Mouse (Mus musculus) neural tube, embryonic 11.5 days (tissue): ENCODE results near the gene Sh3bp4. TPM values are rescaled to one million over a fixed set of nuclear protein-coding genes. Genes with fewer than 3 reads are reported as not detected.

ENCODE experiments used
- ATAC-seq: fragments of 200-750 bp; cut with Nextera tagmentation; 2 replicates; pipeline ENCODE4 v1.8.0; 2017; ENCODE audit warnings: moderate number of reproducible peaks, mild to moderate bottlenecking, moderate TSS enrichment, moderate library complexity; ENCODE audit not compliant: insufficient read depth, low FRiP score, low TSS enrichment
- DNase-seq: peaks from one replicate; pipeline ENCODE4 v3.0.0-alpha.2; 2015; ENCODE audit warnings: low spot score
- H3K27ac ChIP-seq: fragments of 300-500 bp; sonication (generic); 2 replicates; pipeline ENCODE4 v1.5.1; 2014; ENCODE audit warnings: low read depth, mild to moderate bottlenecking, low read length
- H3K27me3 ChIP-seq: fragments of 300-500 bp; sonication (generic); 2 replicates; pipeline ENCODE4 v1.6.1; 2014; ENCODE audit warnings: mild to moderate bottlenecking, low read length, mixed read lengths; ENCODE audit not compliant: control insufficient read depth, insufficient read depth
- H3K36me3 ChIP-seq: fragments of 300-500 bp; sonication (generic); 2 replicates; pipeline ENCODE4 v1.6.1; 2014; ENCODE audit warnings: mild to moderate bottlenecking, low read length, moderate library complexity, mixed read lengths; ENCODE audit not compliant: control insufficient read depth, insufficient read depth
- H3K4me1 ChIP-seq: fragments of 300-500 bp; sonication (generic); 2 replicates; pipeline ENCODE4 v1.6.1; 2014; ENCODE audit warnings: low read length, mixed read lengths; ENCODE audit not compliant: control insufficient read depth, insufficient read depth
- H3K4me2 ChIP-seq: fragments of 300-500 bp; sonication (generic); 2 replicates; pipeline ENCODE4 v1.6.1; 2014; ENCODE audit warnings: low read depth, mild to moderate bottlenecking, moderate library complexity
- H3K4me3 ChIP-seq: fragments of 300-500 bp; sonication (generic); 2 replicates; pipeline ENCODE4 v1.5.1; 2014; ENCODE audit warnings: low read depth, low read length
- H3K9ac ChIP-seq: fragments of 300-500 bp; sonication (generic); 2 replicates; pipeline ENCODE4 v1.6.1; 2014; ENCODE audit warnings: mild to moderate bottlenecking, low read length
- H3K9me3 ChIP-seq: fragments of 300-500 bp; sonication (generic); 2 replicates; pipeline ENCODE4 v1.6.1; 2016; ENCODE audit warnings: low read length; ENCODE audit not compliant: control insufficient read depth
- WGBS: fragments of 180-500 bp; shearing (Covaris S2); extraction: QIAGEN DNeasy Blood & Tissue Kit; methylation state at CpG from one replicate; pipeline ENCODE4 v1.1.7; 2014; 5-methylcytosine and 5-hydroxymethylcytosine counted together
- polyA plus RNA-seq: library from polyadenylated mRNA; unstranded; fragments of >200 nt; fragmentation: Nextera tagmentation; extraction: Ambion mirVana; gene quantifications from 2 replicates; pipeline ENCODE4 v1.2.1, GENCODE M21; 2014

Sh3bp4 gene
- polyA plus RNA-seq, 1 experiment from 2014 or later = 35.9 TPM

DNA sequence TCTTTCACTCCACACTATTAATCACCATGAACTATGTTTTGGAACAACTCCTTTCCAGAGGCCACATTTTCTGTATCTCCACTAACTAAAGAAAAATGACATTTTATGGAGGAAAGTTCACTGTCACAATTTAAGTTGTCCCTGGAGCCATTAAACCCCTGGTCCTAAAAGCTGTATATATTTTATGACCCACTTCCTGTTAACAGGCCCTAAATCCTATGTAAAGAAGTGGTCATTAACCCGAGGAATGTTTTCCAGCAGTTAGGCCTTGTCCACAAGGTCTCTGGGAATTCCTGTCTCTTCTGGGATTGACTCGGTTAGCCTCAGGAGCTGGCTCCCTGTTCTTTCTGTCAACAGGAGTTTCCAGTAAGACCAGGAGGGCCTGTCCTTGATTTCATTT, 30.4 kb upstream of the Sh3bp4 start:
- no peaks in the 10 kb centered on the region; the same call in 1 of the 2 replicates for H3K4me1 ChIP-seq
- DNase-seq (no peak), ATAC-seq (no peak)
- WGBS = 17% methylated on average over 2 of the region's 2 CpGs
- no peak overlapping the region for H3K4me2 ChIP-seq
- H3K27me3 ChIP-seq = no peaks in the 10 kb centered on the region
- no peaks in the 10 kb centered on the region for H3K36me3 ChIP-seq
- H3K9me3 ChIP-seq = no peaks in the 10 kb centered on the region
- H3K9ac ChIP-seq = no peak overlapping the region
- no peak overlapping the region for H3K27ac ChIP-seq
- no peak overlapping the region for H3K4me3 ChIP-seq

DNA sequence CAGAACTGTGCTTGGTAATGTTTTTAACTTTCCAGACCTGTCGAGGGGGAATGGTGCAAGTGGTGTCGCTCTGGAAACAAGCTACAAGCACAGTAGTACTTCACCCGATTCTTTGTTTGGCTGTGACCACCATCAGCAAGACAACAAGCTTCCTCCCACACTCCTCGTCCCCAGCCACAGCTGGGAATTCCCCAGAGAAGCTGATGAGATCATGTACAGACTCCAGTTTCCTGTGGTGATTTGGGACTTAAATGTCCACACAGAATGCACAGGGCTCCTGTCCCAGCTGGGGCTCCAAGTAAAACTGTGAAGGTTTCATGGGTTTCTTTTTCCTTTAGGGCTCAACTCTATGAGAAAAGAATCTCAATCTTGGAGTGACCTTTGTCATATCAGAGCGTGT, 28.9 kb upstream of the Sh3bp4 start:
- Histone ChIP-seq H3K4me3 (no peak overlapping the region), H3K27me3 (no peaks in the 10 kb centered on the region), H3K27ac (no peak overlapping the region), H3K4me1 (no peaks in the 10 kb centered on the region; the same call in 1 of the 2 replicates), H3K9me3 (no peaks in the 10 kb centered on the region), H3K36me3 (no peaks in the 10 kb centered on the region), H3K4me2 (no peak overlapping the region), H3K9ac (no peak overlapping the region)
- 66% methylated on average over 5 of the region's 5 CpGs for WGBS
- ATAC-seq (no peak), DNase-seq (no peak)

DNA sequence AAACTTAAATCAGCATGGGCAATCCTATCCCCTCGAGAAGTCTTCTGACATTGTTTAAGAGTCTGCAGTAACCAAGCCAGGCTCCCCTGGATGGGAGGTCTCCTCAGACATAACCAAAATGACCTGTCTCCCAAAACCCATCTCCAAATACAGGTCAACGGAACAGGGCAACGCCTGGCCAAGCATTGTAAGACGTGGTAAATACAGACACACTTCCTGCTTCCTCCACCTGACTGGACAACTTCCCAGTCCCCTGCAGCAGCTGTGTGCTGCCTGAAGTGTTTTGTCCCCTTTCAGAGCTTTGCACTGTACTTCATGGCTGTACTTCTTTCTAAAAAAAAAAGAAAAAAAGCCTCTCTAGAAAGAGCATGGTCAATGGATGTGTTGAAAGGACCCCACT, 28.1 kb upstream of the Sh3bp4 start:
- no peak overlapping the region for H3K9ac ChIP-seq
- no peak overlapping the region for H3K4me3 ChIP-seq
- no peak for DNase-seq
- H3K4me1 ChIP-seq = no peaks in the 10 kb centered on the region; the same call in 1 of the 2 replicates
- no peaks in the 10 kb centered on the region for H3K36me3 ChIP-seq
- H3K4me2 ChIP-seq = no peak overlapping the region
- no peaks in the 10 kb centered on the region for H3K9me3 ChIP-seq
- H3K27me3 ChIP-seq = no peaks in the 10 kb centered on the region
- WGBS = 88% methylated on average over 4 of the region's 4 CpGs
- no peak overlapping the region for H3K27ac ChIP-seq
- ATAC-seq = no peak

DNA sequence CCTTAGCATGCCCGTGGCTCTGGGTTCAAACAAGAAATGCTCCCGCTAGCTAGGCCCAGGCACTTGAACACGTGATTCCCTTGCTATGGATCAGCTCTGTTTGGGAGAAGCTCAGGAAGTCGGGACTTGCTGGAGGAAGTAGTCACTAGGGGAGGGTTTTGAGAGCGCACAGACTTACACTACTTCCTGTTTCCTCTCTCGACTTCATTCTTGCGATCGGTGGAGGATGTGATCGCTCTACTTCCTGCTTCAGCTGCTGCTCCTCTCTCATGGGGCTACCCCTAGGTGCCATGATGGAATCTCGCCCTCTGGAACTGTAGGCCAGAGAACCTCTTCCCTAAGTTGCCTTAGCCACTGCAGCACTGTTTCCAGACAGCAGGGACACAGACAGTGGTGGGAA, 27.3 kb upstream of the Sh3bp4 start:
- no peak for DNase-seq
- H3K36me3 ChIP-seq = no peaks in the 10 kb centered on the region
- H3K9me3 ChIP-seq = no peaks in the 10 kb centered on the region
- H3K27me3 ChIP-seq = no peaks in the 10 kb centered on the region
- ATAC-seq = no peak
- H3K4me2 ChIP-seq = no peak overlapping the region
- H3K9ac ChIP-seq = no peak overlapping the region
- no peak overlapping the region for H3K27ac ChIP-seq
- H3K4me1 ChIP-seq = no peaks in the 10 kb centered on the region; the same call in 1 of the 2 replicates
- 94% methylated on average over 10 of the region's 10 CpGs for WGBS
- no peak overlapping the region for H3K4me3 ChIP-seq

DNA sequence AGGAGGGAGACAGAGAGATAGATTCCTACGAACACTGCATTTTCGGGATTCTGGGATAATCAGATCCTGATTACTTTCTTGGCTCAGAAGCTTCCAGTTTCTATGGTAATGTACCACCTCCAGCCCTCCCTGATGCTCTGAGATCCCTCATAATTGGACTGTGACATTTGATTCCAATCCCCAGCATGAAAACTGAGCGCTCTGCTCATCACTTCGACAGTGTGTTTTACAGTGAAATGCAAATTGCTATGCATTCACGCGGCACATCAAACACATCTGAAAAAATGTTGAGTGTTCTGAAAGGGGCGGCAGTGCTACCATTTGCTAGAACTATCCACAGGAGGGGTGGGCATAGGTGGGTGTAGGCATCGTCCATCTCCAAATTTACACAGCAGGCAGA, 24.8 kb upstream of the Sh3bp4 start:
- 90% methylated on average over 8 of the region's 8 CpGs for WGBS
- no peaks in the 10 kb centered on the region for H3K36me3 ChIP-seq
- ATAC-seq = no peak
- no peak for DNase-seq
- no peaks in the 10 kb centered on the region for H3K9me3 ChIP-seq
- H3K4me2 ChIP-seq = no peak overlapping the region
- H3K27me3 ChIP-seq = no peaks in the 10 kb centered on the region
- H3K27ac ChIP-seq = no peak overlapping the region
- H3K9ac ChIP-seq = no peak overlapping the region
- no peaks in the 10 kb centered on the region for H3K4me1 ChIP-seq
- no peak overlapping the region for H3K4me3 ChIP-seq

DNA sequence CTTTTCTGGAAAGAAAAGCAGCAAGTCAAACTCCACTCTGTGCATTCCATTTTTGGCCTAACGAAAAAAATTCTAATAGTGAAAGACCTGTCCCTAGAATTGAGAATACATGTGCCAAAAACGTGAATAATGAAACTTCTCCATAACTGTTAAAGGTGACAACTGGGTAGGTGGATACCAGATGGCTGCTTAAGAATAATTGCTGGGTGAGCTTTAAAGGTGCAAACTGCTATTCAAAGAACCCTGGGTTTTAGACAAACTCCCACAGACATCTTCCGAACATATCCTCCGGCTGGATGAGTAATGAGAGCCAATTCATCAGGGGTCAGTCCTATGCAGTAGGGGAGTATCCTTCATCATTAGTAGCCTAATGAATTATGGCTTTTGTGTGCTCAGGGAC, 20.7 kb upstream of the Sh3bp4 start:
- H3K9ac ChIP-seq = no peak overlapping the region
- no peaks in the 10 kb centered on the region for H3K9me3 ChIP-seq
- no peak overlapping the region for H3K4me2 ChIP-seq
- no peak overlapping the region for H3K27ac ChIP-seq
- no peaks in the 10 kb centered on the region for H3K4me1 ChIP-seq
- DNase-seq (no peak), ATAC-seq (no peak)
- 83% methylated on average over 4 of the region's 4 CpGs for WGBS
- H3K36me3 ChIP-seq = no peaks in the 10 kb centered on the region
- no peak overlapping the region for H3K4me3 ChIP-seq
- H3K27me3 ChIP-seq = no peaks in the 10 kb centered on the region

DNA sequence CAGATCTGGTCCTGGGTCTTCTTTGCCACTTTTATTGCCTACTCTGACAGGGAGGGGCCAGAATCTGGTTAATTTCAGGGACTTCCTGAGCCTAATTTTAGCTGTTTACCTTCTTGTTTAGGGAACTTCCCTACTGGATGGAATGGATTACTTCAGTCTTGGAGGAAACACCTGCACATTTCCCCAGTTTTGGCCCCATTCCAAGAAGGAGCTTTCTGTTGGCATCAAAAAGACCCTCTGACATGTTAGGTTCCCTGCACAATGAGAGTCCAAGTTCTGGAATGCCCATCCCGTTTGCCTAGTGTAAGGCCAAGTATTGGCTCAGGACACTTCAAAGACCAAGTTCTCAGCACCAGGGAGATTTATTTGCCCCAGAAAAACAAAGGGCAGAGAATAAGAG, 14.0 kb upstream of the Sh3bp4 start:
- no peak overlapping the region for H3K4me3 ChIP-seq
- H3K9ac ChIP-seq = no peak overlapping the region
- H3K36me3 ChIP-seq = no peaks in the 10 kb centered on the region
- ATAC-seq (no peak), DNase-seq (no peak)
- H3K27ac ChIP-seq = no peak overlapping the region
- H3K4me1 ChIP-seq = no peaks in the 10 kb centered on the region
- H3K27me3 ChIP-seq = no peaks in the 10 kb centered on the region
- no peak overlapping the region for H3K4me2 ChIP-seq
- no peaks in the 10 kb centered on the region for H3K9me3 ChIP-seq
- WGBS = 42% methylated on average over 1 of the region's 1 CpGs

DNA sequence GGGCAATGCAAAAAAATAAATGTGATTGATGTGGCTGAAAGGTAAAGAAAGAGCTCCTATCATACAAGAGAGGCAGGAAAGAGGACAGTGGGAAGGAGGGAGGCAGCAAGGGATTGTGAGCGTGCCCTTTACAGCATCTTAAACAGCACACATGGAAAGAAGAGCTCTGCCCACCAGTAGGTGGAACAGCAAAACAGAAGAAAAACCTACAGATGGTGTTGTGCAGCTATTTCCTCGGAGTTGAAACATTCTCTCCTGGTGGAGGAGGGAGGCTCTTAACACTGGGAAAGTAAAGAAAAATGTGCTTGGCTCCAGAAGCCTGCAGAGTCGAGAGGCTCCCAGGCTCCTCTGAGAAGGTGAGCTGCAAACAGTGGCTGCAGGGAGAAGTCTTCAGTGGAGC, 12.8 kb upstream of the Sh3bp4 start:
- Histone ChIP-seq H3K36me3 (no peaks in the 10 kb centered on the region), H3K9me3 (no peaks in the 10 kb centered on the region), H3K4me1 (no peaks in the 10 kb centered on the region), H3K27ac (no peak overlapping the region), H3K27me3 (no peaks in the 10 kb centered on the region), H3K4me2 (no peak overlapping the region), H3K4me3 (no peak overlapping the region), H3K9ac (no peak overlapping the region)
- WGBS = 80% methylated on average over 3 of the region's 3 CpGs
- no peak for DNase-seq
- no peak for ATAC-seq

DNA sequence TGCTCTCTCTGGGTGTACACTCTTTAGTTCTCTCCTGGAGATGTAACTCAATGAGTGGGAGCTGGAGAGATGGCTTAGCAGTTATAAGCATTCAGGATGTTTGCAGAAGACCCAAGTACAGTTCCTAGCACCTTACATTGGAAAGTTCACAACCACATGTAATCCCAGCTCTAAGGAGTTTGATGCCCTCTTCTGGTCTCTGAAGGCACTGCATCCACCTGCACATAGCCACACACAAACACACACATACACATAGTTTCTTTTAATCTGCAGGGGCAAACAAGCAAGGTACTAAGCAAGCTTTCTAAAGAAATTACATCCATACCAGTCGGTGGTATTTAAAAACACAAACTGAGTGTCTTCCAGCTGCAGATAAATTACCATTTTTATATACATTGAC, 12.2 kb upstream of the Sh3bp4 start:
- ATAC-seq = no peak
- DNase-seq = no peak
- Histone ChIP-seq H3K9ac (no peak overlapping the region), H3K36me3 (no peaks in the 10 kb centered on the region), H3K27ac (no peak overlapping the region), H3K4me3 (no peak overlapping the region), H3K27me3 (no peaks in the 10 kb centered on the region), H3K4me2 (no peak overlapping the region), H3K9me3 (no peaks in the 10 kb centered on the region), H3K4me1 (no peaks in the 10 kb centered on the region)
- 90% methylated on average over 1 of the region's 1 CpGs for WGBS
